Comparison of ENCODE assay signal across 8 mouse cellular contexts in genomic region chr6:100206741-100207275, GRCm38 (mm10).
DNase-seq lines count a peak whose midpoint lies in the region; ATAC-seq and TF ChIP-seq lines count a peak whose summit lies in the region.

No protein-coding gene starts in this region.

- H3K27me3 ChIP-seq in kidney, adult 2 months (replicated peaks; ENCODE audit: control insufficient read depth, insufficient read depth, low read length) = no peaks in the 10 kb centered on the region
- peaks cover 43% of the 10 kb centered on the region for H3K27me3 ChIP-seq in neural tube, embryonic 13.5 days

- peak; percentile 57 for ATAC-seq in neural tube, embryonic 13.5 days (ENCODE audit: low read depth)
- no peak for ATAC-seq in monocyte, adult 5-6 weeks (replicated peaks; ENCODE audit: insufficient number of reproducible peaks, low FRiP score, low TSS enrichment, poor library complexity, severe bottlenecking)

- H3K4me3 ChIP-seq in kidney, adult 2 months (ENCODE audit: insufficient read depth, low read depth, low read length) = no peak overlapping the region
- no peak overlapping the region for H3K4me3 ChIP-seq in neural tube, embryonic 13.5 days

- H3K9me3 ChIP-seq in neural tube, embryonic 13.5 days = no peaks in the 10 kb centered on the region

- WGBS in kidney, adult 2 months = 15% methylated on average over 14 of the region's 14 CpGs
- 2% methylated on average over 14 of the region's 14 CpGs for WGBS in neural tube, embryonic 13.5 days

- no peak for TF ChIP-seq POLR2A in kidney, adult 2 months (IDR thresholded peaks at IDR 0.05; ENCODE audit: low read depth, low read length)

- intact Hi-C loops in heart, postnatal 25 days (cut with DNase I) = no loop called here
- intact Hi-C loops in left cerebral cortex, postnatal 25 days (cut with DNase I) = no loop called here

- peak; percentile 95 for DNase-seq in heart, adult 11 months
- no peak for DNase-seq in heart, postnatal 25 days (ENCODE audit: low spot score)
- peak; percentile 92 to 94 for DNase-seq in frontal cortex, adult 2 months (ENCODE audit: extremely low spot score in 1 of 2, low spot score in 1 of 2)
- DNase-seq in kidney, adult 2 months = peak; percentile 61
- peak; percentile 86 to 96 for DNase-seq in left cerebral cortex, postnatal 25 days (ENCODE audit: low spot score in 2 of 2)
- no peak for DNase-seq in adrenal gland, adult 8-10 months

- H3K4me1 ChIP-seq in kidney, adult 2 months (ENCODE audit: control insufficient read depth, insufficient read depth, low read length) = peaks cover 3% of the 10 kb centered on the region; the same call in 1 of the 2 replicates
- peaks cover 37% of the 10 kb centered on the region for H3K4me1 ChIP-seq in neural tube, embryonic 13.5 days (replicated peaks)

- no peaks in the 10 kb centered on the region for H3K36me3 ChIP-seq in kidney, adult 2 months (ENCODE audit: control insufficient read depth, insufficient read depth, low read length)
- no peaks in the 10 kb centered on the region for H3K36me3 ChIP-seq in neural tube, embryonic 13.5 days

- H3K27ac ChIP-seq in kidney, adult 2 months (ENCODE audit: insufficient read depth, low read depth, low read length) = no peak overlapping the region
- H3K27ac ChIP-seq in neural tube, embryonic 13.5 days (replicated peaks) = no peak overlapping the region

- H3K4me2 ChIP-seq in neural tube, embryonic 13.5 days = peak overlapping the region; percentile 24

- H3K9ac ChIP-seq in neural tube, embryonic 13.5 days = no peak overlapping the region

- no peak for TF ChIP-seq CTCF in kidney, adult 2 months (conservative IDR thresholded peaks at IDR 0.05; ENCODE audit: insufficient read depth, insufficient read length, low read depth, low read length)

Comparison
In these comparisons a context has a peak if more than half of its experiments do, and no peak if none do; other contexts are left out.
1. DNase-seq: peak in heart, adult 11 months (single experiment), frontal cortex, adult 2 months (2 of 2), kidney, adult 2 months (single experiment) and left cerebral cortex, postnatal 25 days (2 of 2); none in heart, postnatal 25 days (single experiment) and adrenal gland, adult 8-10 months (single experiment).